Mouse (Mus musculus): ENCODE results near the gene Cyp2d40. TPM values are rescaled to one million over a fixed set of nuclear protein-coding genes. Genes with fewer than 3 reads are reported as not detected.
"Not testable (repeated sequence)": the region's sequence is repeated elsewhere in the genome, so short reads cannot be mapped to it uniquely, and the experiment has no call there.

Gene Cyp2d40
- not detected for total RNA-seq (2021)
- long read RNA-seq, experiment 1: 0 reads
- long read RNA-seq, experiment 2: 0 reads

GRCm38 (mm10) chr15:82763631-82764420 is at the start of gene Cyp2d40:
Gene Cyp2d40 (minus strand): TSS chr15:82764183.
- DNase-seq: no peak

GRCm38 (mm10) chr15:82810556-82810955 is 46.6 kb upstream of the Cyp2d40 start:
- no peak for DNase-seq

DNA sequence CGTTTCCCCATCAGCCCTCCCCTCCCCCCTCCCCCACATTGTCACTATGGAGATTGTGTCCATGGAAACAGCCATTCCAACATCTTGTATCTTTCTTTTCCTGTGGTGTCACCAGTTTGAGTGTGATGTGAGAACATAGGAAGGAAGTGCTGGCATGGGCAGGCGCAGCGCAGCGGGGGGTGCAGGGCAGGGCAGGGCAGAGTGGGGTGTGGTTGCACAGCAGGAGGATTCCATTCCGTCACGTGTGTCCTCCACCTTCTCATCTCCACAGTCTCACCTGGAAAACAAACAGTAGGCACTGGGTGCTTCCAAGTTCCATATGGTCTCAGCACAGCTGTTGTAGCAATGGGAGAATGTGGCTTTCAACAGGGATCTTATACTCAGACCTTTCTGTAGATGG is 45.5 kb upstream of the Cyp2d40 start:
- peak in 1 of 2 experiments; percentile 10 for DNase-seq

GRCm38 (mm10) chr15:82806969-82807763 is 43.2 kb upstream of the Cyp2d40 start:
- no peak for DNase-seq

DNA sequence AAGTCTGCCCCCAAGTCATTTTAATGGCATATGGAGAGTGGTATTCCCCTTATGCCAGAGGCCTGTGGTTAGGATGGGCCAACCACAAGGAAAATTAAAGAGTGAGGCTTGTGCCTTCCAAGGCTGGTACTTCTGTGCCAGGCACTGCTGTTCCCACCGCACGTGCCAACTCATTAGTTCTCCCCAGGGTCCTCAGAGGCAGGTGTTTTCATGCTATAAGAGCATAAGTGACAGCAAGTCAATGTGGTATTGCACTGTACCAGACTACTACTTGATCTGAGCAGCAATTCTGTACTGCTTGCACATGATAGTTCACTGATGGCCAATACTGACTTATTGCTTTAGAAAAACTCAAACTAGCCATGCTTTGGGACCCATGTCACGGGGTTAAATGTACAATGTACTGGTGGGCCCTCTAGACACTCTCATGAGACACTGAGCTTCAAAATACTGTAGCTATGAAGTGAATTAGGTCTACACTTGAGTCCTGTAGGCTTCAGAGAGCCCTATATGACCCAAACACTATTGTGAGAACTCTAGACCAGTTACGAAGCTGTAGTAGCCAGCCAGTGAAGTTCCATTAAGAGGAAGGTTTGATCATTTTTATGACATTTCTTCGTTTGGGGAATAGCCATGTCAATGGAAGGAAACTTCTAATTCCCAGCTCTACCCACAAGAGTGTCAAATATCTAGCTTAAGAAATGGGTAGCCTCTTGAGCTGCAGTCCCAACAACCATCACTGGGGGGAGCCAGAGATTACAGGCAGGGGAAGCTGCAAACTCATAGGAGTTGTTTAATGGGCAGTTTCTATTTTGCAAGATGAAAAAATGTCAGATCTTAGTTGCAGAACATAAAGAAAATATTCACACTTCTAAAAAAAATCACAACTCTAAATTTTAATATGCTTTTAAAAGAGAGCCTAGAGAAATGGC is 41.0 kb upstream of the Cyp2d40 start:
- peak; percentile 67 to 95 for DNase-seq

DNA sequence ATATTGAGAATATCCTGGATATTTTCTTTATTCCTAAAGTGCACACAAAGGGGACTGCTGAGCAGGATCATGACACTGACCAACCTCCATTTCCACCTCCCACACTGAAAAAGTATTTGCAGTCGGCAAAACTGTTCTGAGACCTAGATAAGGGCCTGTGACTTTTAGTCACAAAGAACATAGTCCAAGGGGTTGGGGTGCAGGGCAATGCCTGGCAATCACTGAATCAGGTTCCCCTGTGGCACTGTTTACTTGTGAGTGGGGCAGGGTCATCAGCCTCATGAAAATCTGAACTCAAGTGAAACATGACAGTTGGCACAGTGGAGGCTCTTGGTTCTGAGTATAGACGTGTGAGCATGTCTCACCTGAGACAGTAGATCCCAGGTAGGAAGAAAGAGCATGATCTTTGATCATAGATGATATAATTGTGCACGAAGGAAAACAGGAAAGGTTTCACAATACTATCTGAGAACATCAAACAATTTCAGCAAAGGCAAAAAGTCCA is 32.0 kb upstream of the Cyp2d40 start:
- no peak for DNase-seq

DNA sequence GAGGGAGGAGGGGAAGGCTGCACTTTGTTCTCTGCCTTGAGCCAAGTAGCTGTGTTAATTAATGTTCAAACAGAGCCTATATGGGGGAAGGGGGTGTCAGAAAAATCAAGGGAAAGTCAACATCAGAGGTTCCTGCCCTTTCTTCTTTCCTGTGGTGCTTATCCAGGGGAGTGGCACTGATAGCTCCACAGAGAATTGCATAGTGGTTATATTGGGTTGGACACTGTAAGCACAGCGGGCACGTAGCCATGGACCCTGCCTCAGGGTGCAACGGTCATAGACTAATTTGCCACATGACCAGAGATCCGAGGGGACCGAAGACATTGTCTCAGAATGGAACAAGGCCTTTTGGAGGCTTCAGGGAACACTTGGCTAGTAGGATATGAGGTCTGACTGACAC is 30.3 kb upstream of the Cyp2d40 start, which contains the start of gene Cyp2d26:
Gene Cyp2d26 (minus strand): TSS at position 18 of the 400 bp plus-strand sequence.
- no peak for DNase-seq

- DNase-seq: no peak
Observed at GRCm38 (mm10) chr15:82793868-82794267, 29.9 kb upstream of the Cyp2d40 start.

DNA sequence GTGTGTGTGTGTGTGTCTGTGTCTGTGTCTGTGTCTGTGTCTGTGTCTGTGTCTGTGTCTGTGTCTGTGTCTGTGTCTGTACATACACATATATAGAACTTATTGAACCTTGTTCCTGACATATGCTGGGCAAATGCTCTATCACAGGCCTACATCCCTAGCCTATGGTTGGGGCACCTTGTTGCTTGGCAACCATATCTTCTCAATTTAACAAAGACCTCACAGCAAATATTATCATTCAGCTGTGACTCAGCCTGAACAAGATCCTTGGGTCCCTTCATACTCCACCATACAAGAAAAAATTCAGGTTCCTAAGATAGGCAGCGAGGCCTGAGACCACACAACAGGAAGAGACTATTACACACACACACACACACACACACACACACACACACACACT is 29.5 kb upstream of the Cyp2d40 start:
- no peak for DNase-seq

DNA sequence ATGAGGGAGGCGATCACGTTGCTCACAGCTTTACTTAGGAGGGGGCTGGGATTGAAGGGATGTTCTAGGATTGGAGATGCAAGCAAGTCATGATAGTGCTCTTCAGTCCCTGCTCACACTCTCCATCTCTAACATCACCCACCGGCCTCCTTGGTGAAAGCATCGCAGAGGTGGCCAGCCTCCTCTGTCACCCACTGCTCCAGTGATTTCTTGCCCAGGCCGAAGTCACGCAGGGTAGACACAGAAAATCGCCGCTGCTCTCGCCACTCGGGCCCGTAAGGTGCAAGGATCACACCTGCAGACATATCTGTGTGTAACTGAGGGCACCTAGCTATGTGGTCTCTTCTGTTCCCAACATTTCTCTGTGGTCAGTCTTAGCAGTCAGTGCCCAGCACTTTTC is 28.6 kb upstream of the Cyp2d40 start:
- no peak for DNase-seq

GRCm38 (mm10) chr15:82784581-82784980 is 20.6 kb upstream of the Cyp2d40 start:
- DNase-seq: no peak

DNA sequence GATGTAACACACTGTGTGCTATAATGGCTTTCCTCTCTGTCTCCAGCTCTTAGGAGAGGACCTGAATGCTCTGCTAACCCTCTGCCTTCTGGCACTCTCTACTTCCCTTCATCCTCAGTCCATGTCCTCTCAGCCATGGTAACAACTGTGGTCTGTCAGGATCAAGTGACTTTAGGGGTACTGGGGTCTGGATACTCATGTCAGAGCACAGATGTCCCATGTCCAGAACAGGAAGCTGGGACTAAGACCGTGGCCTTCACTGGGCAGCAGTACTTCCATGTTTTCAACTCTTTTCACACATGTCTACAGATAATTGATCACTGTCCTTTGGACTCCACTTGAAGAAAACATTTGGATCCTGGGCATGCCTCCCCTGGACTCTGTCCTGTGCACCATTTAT is 19.8 kb upstream of the Cyp2d40 start:
- DNase-seq: no peak

DNA sequence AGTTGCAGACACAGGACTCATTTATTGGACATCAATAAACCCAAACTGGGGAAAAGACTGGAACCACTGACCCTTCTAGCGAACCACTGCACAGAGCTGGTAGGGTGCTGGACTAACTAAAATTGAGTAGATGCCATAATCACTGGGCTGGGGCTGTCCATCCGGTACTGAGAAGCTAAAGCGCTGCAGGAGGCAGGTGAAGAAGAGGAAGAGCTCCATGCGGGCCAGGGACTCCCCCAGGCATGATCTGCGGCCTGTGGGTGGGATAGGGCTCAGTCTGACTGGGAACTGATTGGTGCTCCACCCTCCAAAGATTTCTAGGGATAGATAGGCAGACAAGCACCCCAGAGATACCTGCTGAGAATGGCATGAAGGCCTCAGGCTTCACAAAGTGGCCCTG is 13.9 kb upstream of the Cyp2d40 start:
- DNase-seq: not testable (repeated sequence)

DNA sequence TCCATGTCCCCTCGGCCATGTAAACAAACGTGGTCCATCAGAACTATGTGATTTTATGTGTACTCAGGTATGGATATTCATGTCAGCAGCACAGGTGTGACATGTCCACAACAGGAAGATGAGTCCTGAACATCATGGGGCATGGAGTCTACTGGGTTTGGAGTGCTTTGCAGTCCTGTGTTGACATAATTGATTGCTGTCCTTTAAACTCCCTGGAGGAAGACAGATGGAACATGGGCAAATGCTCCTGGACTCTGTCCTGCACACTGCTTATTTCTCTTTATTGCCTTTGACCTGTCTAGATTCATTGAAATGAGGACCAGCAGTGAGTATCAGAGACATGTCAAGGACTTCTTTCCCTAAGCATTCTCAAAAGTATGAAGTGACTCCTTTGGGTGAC is 2.0 kb upstream of the Cyp2d40 start:
- DNase-seq: no peak

DNA sequence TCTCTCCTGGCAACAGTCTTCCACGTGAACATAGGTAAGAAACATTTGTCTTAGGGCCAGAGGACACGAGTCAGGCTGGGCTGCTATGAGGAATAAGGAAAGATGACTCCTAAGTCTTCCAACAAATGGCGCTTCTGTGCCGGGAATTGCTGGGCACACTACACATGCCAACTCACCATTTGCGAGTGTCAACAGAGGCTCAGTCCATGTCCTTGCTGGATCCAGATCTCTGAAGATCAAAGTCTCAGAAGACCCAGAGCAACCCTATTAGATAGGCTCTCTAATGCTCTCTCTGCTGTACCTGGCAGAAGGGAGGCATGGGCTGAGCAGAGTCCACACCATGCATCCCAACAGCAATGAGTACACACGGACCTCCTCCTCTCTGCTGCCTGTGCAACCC is 898 bp upstream of the Cyp2d40 start:
- no peak for DNase-seq

DNA sequence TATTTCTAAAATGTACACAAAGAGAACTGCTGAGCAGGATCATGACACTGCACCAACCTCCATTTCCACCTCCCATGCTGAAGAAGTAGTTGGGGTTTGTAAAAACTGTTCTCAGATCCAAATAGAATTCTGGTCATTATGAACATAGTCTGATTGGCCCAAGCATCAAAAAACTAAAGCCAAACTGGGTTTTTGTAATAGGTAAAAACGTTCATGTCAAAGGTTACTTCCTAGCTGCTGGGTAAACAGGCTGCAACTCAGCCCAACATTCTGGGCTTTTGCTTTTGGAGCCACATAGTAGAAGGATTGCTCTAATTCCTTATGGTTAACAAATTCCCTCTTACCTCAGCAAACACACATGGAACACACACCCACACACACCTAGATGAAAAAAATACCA is 15.8 kb downstream of the Cyp2d40 start:
- DNase-seq: no peak

GRCm38 (mm10) chr15:82747516-82747915 is 16.5 kb downstream of the Cyp2d40 start:
- no peak for DNase-seq

GRCm38 (mm10) chr15:82733331-82733925 is 30.6 kb downstream of the Cyp2d40 start:
- not testable (repeated sequence) for DNase-seq
